Mouse (Mus musculus) right cerebral cortex, adult 18-20 months (tissue): ENCODE data around the gene Susd1.

Experiments used
- DNase-seq: peaks from one replicate; pipeline ENCODE4 v3.0.0; 2022; ENCODE audit warnings: mixed read lengths

Gene Susd1

DNA sequence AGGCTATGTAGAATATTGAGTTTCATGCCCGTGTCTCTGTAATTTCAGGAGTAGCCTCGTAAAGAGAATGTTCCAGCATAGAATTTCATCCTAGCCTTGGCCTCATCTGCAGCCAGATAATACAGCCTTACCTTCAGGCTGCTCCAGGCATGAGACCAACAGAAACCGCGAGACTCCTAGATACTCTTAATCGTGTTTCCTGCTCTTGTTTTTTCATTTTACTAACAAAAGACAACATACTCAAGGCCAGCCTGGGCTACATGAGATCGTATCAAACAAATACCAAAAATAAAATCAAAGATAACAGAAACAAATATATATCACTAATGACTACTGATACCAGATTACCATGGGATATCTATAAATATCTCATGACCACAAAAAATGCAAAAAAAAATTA is 9.3 kb downstream of the Susd1 start:
- no peak for DNase-seq

DNA sequence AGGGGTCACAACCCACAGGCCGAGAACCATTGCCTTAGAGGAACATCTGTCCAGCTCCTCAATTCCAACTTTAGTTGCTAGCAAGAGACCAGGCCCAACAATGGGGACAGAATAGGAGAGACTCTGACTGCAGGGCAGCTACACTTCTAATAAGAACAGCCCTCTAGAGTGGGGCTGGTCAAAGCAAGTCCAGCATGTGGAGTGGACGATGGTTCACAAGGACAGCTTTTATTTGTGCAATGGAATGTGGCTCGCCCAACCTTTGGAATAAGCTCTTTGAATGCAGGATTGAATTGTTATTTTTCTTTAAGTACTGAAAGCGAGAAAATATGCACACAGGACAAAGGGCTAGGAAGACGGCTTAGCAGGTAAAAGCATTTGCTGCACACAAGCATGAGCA is 12.0 kb downstream of the Susd1 start:
- DNase-seq: no peak

DNA sequence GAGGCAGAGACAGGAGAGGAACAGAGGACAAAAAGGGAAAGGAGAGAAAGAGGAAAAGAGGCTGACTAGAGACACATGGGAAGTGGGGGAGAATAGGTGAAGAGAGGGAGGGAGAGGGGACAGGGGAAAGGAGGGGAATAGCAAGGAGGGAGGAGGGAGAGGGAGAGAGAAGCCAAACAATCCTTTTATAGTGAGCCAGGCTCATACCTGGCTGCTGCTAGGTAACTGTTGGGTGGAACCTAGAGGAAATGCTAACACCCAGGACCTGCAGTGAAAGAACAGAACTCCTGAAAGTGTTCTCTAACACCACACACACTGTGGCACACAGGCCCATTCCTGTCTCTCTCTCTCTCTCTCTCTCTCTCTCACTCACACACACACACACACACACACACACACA is 15.6 kb downstream of the Susd1 start:
- no peak for DNase-seq

DNA sequence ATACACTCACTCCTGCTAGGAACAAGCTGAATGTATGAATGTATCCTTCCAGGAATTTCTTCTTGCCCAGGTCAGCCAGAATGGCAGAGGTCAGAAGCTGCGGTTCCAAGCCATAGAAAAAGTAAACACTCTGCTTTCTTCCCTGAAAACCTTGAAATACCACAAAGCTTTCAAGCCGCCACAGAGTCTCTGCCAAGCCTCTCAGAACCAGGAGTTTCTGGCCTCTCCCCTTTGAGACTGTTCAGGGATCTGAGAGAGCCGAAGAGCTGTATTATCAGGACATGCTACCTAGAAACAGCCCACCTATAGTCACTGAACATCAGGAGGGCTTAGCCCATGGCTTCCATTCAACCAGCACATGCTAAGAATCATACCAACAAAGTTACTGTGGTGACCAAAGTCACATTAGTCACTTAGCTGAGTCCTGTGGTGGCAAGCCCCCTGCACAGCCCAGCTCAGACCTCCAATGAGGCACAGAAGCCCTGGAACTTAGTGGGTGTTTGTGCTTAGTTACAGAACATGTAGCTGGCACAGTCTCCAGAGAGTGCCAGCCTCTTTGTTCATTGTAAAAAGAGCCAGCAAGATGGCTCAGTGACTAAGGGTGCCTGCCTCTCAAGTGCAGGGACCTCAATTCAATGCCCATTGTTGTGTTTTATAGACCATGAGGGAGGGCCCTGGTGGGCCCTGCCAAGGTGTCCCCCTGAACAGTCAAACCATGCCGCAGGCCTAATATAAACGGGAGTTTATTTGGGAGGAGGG is 16.2 kb downstream of the Susd1 start:
- DNase-seq: no peak

DNA sequence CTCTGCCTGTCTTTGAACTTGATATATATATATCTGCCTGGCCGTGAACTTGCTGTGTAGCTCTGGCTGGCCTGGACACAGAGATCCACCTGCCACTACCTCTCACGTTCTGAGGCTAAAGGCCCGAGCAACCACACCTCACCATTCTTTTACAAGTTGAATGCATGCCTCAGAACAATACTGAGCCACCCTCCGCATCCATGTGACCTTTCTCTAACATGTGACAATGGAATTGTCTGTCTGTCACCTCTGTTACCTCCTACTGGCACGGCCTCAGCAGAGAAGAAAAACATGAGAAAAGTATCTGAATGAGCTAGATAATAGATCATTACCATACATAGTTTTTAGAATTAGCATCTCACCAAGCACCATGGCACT is 17.1 kb downstream of the Susd1 start:
- no peak for DNase-seq

DNA sequence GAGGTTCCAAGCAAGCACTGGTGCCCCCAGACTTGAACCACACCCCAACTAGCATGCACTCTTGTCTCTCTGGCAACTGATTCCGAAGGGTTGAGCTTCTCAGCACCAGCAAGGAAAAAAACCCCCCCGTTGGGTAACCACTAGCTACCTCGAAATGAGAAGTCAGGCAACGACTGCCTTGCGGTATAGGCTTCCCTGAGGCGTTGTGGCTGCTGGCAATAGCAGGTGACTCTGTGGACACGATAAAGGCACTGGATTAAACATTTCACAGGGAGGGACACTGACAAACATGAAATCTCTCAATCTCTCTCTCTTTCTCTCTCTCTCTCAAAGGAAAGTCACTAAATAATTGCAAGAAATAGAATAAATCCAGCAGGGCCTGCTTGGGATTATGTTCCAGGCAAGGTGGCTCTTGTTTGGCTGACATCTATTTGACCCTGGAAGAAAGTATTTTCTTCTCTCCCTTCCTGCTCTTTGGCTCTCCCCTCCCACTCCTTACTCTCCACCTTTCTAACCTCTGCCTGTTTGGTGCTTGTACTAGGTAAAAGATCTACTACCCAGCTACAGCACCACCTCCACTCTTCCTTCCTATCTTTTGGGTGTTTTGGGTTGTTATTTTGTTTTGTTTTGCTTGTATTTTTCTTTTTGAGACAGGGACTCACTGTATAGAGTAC is 17.6 kb downstream of the Susd1 start:
- DNase-seq: no peak

DNA sequence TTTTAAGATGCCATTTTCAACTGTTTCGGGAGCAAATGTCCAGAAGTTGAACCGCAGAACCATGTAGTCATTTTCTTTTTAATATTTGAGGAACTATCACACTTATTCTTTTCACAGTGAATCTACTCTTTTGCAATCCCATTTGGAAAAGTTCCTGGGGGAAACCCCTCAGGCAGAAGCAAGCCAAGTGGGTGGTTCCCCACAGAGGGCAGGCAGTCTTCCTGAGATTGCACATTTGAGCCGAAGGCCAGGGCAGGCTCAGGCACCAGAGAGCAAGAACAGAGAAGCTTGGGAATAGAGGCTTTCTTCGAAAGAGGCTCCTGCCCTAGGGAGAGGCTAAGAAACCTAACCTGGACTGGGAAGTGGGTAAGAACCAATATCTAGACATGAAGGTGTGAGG is 19.2 kb downstream of the Susd1 start:
- DNase-seq: no peak

DNA sequence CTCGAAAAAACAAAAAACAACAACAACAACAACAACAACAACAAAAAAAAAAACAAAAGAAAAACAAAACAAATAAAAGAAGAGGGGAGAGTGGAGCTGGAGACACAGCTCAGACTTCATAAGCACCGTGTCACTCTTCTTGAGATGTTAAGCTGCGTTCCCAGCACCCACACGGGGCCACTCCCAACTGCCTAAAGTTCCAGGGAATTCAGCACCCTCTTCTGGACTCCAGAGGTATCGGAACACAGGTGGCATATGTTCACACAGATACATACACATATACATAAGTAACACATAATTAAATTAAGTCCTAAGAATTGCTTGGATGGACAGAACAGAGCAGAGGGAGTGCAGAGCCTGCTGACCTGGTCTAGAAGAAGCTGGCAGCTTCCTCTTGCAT is 25.0 kb downstream of the Susd1 start:
- DNase-seq: no peak

DNA sequence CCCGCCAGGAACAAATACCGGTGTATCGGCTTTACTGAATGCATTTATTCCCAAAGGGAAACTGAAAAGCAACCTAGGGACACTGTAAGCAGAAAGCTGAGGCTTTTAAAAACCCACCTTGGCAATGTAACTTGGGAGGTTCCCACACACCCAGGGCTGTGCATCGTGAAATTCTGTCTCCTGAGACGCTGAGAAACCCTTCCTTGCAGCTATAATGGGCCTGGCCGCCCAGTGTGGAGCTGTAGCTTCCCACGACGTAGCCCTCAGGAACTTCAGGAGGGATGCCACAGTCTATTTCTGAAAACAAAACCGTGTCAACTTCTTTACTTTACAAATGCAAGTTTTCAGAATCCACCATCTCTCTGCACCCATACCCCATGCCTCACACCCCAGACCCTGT is 27.3 kb downstream of the Susd1 start:
- no peak for DNase-seq

DNA sequence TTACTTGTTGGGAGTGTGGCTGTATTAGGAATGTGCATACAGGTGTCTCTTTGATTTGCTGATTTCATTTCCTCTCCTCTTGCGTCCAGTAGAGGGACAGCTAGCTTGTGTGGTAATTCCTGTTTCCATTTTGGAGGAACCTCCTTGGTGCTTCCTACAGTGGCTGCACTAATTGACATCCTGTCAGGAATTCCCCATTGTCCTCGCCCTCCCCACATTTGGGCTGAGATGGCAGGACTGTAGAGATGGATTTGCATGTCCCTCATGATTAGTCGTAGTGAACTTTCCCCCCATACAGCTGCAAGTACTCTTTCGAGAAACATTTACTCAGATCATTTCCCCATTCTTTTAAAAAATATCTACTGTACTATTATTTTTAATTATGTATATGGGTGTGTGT is 30.7 kb downstream of the Susd1 start:
- no peak for DNase-seq

DNA sequence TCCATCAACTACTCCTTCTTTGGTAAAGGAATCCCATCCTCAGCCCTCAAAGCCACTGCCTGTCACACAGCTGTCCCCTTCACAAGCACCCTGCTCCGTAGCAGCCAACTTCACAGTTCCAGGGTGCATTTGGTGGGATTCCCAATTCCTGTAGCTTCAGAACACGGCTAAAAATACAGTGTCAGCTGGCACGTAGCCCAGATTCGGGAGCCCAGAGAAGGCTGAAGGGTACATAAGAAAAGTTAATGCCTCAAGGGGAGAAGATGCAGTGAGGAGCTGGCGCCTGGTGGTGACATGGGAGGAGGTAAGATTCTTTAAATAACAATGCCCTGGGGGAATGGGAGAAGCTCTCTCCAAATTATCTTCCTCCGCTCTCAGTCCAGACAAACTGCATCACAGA is 34.1 kb downstream of the Susd1 start:
- peak; percentile 69 for DNase-seq

DNA sequence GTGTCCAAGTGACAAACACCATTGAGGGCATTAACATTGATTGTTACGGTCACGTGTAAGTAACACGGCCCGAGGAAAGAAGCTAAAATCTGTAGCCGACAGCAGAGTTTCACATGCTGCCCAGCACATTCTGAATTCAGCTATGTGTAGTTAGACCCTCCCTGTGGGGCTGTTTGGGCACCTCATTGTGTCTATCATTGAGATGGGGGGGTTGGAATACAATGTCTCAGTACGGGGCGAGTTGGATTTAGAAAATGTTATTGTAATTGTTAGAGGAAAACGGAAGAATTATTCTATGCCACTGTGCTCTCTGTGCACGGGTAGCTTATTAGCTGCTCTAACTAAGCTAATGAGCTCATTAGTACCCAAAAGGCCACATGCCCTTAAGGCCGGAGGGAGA is 37.5 kb downstream of the Susd1 start:
- no peak for DNase-seq

DNA sequence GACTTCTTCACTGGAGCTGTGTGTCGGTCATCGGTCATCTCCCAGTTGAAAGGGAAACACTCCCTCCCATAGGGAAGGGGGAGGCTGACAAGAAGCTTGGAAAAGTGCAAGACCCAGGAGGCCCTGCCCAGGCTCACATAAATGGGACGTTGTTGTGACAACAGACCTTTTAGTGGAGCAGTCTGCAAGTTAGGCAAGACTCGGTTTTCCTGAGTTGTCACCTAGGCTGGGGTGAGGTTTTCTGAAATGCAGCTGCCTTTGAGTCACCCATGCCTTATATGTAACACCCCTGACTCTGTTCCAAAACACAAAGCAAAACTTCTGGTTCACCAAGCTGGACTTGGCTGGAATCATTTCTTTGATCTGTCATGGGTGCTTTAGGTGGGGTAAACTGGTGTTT is 39.1 kb downstream of the Susd1 start:
- no peak for DNase-seq

DNA sequence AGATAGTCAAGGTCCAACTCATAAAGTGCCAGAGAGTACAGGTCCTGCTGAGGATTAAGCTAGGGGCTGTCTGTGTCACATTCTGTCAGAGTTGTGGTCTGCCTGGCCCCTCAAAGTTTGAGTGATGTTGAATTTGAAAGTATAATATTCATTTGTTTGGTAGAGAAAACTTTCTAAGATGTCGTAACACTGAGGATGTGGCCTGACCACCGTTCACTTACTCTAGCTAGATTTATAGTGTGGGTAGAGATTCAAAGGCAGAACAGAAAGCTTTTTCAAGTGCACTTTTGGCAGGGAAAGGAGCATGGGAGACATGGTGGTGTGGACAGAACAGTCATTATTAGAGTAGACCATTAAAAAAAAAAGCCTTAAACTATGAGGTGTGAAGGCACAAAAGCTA is 42.9 kb downstream of the Susd1 start:
- DNase-seq: no peak

DNA sequence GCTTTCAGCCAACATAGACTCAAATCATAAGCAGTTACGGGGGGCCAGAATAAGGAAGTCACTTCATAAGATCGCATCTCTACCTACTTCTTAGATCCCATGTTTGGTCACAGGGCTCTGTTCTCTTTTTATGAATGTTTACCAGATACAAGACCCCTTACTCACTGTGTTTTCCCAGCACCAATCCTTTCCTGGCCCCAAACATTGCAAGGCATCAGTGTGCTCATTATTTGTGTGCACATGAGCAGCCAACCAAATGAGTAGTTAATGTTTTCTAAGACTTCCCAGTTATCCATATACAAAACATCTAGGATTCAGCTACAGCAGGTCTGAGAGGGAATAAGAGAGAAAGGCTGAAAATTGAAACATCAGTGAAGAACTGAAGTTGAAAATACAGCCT is 44.3 kb downstream of the Susd1 start:
- no peak for DNase-seq

DNA sequence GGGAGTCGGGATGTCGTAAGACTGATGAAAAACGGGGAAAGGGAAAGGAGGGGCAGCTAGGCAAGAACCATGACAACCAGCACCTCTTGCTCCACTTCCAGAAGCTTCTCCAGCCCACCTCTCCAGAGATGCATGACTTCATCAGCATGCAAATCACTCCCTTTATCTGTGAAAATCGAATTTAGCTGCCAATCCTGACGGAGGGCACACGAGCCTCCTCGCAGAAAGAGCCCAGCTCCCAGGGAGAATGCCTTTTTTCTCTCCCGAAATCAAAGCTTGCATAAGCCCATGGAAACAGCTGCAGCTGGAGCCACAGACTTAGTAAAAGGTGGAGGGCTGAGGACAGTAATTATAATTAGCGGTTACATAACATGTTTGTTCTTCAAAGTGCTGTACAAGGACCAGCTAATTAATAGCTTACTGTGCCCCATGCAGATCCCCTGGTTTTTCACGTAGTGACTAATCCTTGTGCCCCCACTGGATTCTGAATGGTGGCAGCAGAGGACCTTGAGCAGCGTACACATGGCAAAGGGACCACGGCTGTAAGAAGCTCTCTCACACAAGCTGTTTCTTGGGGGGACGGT is 49.9 kb downstream of the Susd1 start:
- peak; percentile 49 for DNase-seq

DNA sequence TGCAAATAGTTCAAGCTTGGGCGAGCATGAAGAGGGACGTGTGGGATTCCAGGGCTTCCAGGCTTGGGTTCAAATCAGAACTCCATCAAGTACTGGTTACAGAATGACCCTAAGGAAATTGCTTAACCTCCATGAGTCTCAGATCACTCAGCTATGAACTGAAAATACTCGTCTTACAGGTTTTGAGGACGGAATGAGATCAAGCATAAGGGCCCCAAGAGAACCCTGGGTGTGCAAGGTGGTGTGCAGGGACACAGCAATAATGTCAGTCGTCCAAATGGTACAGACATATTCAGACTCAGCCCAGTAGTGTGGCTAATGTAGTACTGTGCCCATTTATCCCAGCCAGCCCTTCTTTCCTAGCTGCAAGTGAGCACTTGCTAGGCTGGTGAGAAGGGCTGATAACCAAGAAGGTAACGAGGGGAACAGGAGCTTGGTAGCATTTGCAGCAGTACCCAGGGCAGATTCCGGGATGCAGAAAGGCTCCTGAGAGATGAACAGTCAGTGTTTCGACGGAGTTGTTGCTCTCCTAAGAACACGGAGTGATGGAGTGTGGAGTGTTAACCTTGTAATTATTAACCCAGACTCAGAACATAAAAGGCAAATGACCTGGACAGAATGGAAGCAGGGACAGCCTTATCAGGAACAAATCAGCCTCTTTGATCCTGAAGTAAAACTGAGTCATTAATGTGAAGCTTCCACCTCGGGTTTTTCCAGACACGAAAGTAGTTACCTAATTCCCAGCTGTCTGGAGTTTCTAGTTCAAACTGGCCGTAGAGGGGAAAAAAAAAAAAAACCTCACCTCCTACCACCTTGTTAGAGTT is 50.8 kb downstream of the Susd1 start:
- DNase-seq: no peak

DNA sequence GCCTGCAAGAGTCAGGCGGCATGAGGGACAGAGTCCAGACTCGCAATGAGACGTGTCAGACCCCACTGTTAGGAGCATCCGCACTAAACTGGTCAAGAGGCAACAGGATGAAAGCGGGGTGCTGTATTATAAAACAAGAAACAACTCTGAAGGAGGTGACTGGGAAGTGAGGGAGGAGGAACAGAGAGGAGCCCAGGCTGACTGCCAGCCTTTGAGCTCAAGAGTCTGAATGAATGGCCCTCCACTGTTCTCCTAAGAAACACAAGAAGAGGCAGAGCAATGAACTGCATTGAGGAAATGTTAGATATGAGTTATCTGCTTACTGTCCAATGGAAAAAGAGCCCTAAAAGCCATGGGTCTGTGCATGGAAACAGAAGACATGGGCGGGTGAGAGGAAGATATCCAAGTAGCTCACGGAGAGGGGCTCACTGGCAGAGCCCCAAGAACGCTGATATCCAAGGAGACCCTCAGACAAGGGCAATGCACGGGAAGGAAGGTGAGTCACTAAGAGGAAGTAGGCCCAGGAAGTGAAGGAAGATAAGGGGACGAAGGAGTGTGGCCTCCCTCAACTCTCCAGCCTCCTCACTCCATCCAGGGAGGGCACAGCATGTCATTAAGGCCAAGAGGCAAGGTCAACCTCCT is 53.1 kb downstream of the Susd1 start:
- DNase-seq: peak; percentile 60

DNA sequence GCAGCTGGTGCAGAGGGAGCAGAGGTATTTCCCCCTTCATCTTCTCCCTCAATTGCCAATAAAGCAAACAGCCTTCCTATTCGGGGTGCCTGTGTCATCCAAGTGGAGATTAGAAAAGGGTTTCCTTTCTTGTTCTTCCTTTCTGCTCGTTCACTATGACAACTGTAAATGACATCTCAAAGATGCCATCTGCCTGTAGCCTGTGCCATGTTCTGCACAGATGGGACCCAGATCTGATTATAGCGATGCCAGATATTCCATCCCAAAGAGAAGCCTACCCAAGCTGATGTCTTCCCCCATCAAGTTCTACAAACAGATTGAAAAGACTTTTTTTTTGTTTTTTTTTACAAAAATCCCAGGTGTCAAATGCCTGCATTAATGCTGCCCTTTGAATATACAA is 54.6 kb downstream of the Susd1 start:
- peak; percentile 73 for DNase-seq

DNA sequence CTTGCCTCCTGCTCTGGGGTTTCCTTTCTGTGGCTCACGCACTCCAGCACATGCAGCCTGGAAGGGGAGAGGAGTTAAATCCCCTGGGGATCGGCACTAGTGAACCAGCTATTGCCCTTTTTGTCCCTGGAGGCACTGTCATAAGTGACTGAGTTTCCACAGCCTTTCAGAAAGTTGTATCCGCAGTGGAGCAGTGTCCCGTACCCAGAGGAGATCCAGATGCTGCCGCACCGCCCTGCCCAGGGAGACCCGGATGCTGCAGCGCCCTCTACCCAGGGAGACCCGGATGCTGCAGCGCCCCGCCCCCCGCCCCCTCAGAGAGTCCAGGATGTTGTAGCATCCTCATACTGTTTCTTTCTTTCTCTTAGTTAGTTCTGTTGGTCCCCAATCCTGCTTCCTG is 56.3 kb downstream of the Susd1 start:
- no peak for DNase-seq

DNA sequence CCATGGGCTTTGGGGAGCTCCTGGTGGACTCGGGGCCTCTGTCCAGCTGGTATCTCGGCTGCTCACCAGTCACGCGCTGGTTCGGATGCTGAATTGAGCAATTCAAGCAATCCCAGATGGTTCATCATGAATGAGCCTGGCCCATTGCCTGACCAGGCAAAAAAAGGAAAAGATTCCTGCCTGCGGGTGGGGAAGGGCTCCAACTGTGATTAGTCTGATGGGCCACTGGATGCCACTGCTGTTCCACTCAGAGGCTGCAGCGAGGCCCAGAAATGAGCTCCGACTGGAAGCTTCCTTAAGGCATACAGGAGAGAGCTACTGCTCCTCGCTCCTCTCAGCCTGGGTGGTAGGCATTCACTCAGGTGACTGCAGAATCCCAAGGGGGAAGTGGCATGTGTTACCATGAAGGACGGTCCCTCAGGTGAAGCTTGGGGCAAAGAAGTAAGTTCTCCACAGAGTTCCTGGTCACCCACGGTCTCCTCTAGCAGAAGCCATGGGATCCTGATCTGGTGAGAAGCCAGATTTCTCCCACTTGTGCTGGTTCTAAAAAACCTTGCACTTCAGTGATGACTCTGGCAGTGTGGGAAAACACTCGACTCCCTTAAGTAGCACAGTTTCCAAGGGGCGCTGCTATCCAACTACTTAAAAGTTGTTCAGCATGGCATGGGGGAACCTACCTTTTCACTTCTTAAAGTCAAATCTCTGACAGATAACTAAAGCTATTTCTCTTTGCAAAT is 57.3 kb downstream of the Susd1 start:
- peak; percentile 88 for DNase-seq

DNA sequence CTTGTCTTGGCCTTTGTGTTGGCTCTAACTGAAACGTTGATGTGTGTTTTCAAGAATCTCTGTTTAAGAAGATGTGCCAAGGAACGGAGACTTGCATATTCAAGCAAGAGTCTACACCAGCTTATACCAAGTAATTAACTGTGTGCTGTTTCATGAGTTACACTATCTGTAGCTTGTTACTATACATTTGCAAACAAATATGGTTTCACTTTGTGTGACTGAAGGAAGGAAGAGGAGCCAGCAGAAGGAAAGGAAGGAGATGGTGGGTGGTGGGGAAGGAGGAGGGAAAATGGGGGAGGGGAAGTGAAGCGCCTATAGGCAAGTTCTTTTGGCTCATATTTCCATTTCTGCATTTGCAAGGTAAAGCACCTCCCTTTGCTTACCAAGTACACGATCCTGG is 58.0 kb downstream of the Susd1 start:
- no peak for DNase-seq
